23 mouse cellular contexts compared by ENCODE assay signal in genomic region chr13:20048837-20049160, GRCm38 (mm10). TPM values are rescaled to one million over a fixed set of nuclear protein-coding genes. Genes with fewer than 3 reads are reported as not detected.
A peak's percentile ranks its signal among the peaks of the same experiment; 100 is the strongest.
DNase-seq lines count a peak whose midpoint lies in the region; ATAC-seq and TF ChIP-seq lines count a peak whose summit lies in the region.
"Had no signal": no experiment of that assay in that cellular context is flagged by ENCODE, and none has a peak within 500 bp of the region (broad histone marks: within the 10 kb centered on the region; RNA-seq: fewer than 3 reads in every experiment).

No protein-coding gene starts in this region.

- no peak for ATAC-seq in midbrain, postnatal 0 days (ENCODE audit: low FRiP score)
- ATAC-seq in forebrain, embryonic 14.5 days, result peak; percentile 23; the same call in 1 of the 2 replicates
- ATAC-seq in midbrain, embryonic 15.5 days (replicated peaks), result peak; percentile 75

- H3K27me3 ChIP-seq in midbrain, embryonic 10.5 days (ENCODE audit: low read depth, poor library complexity, severe bottlenecking), result peaks cover 6% of the 10 kb centered on the region; the same call in 1 of the 2 replicates
- H3K27me3 ChIP-seq in midbrain, postnatal 0 days (ENCODE audit: insufficient read depth, low read length), result no peaks in the 10 kb centered on the region
- H3K27me3 ChIP-seq in forebrain, embryonic 14.5 days (replicated peaks; ENCODE audit: control insufficient read depth, insufficient read depth, low read length), result no peaks in the 10 kb centered on the region
- no peaks in the 10 kb centered on the region for H3K27me3 ChIP-seq in midbrain, embryonic 15.5 days (replicated peaks)
- H3K27me3 ChIP-seq: CH12.LX; embryonic facial prominence, embryonic 12.5 days; limb, embryonic 15.5 days; liver, embryonic 15.5 days; stomach, embryonic 15.5 days had no signal

- H3K4me3 ChIP-seq in gastrocnemius, adult 2 months, result peak overlapping the region; percentile 49; the same call in 1 of the 2 replicates
- 0 out of 2 replicates have a peak overlapping the region, but pooled peaks have one; percentile 16 for H3K4me3 ChIP-seq in midbrain, embryonic 10.5 days
- H3K4me3 ChIP-seq in midbrain, postnatal 0 days (ENCODE audit: low read depth, low read length), result no peak overlapping the region
- H3K4me3 ChIP-seq in forebrain, embryonic 14.5 days (ENCODE audit: low read depth, low read length), result no peak overlapping the region
- H3K4me3 ChIP-seq in midbrain, embryonic 15.5 days, result no peak overlapping the region
- H3K4me3 ChIP-seq: embryonic facial prominence, embryonic 12.5 days; erythroblast, embryonic 14.5 days; heart, adult 2 months; limb, embryonic 15.5 days; liver, embryonic 15.5 days; stomach, embryonic 15.5 days had no signal

- H3K9me3 ChIP-seq in midbrain, embryonic 10.5 days (replicated peaks), result no peaks in the 10 kb centered on the region
- no peaks in the 10 kb centered on the region for H3K9me3 ChIP-seq in midbrain, postnatal 0 days (ENCODE audit: low read length)
- H3K9me3 ChIP-seq in forebrain, embryonic 14.5 days (replicated peaks; ENCODE audit: control insufficient read depth, low read length), result no peaks in the 10 kb centered on the region
- H3K9me3 ChIP-seq in midbrain, embryonic 15.5 days, result no peaks in the 10 kb centered on the region
- H3K9me3 ChIP-seq: embryonic facial prominence, embryonic 12.5 days; limb, embryonic 15.5 days; liver, embryonic 15.5 days; stomach, embryonic 15.5 days had no signal

- no peak overlapping the region for H3K4me2 ChIP-seq in midbrain, postnatal 0 days (ENCODE audit: low read depth, low read length, poor library complexity, severe bottlenecking)
- H3K4me2 ChIP-seq in forebrain, embryonic 14.5 days (ENCODE audit: low read length), result peak overlapping the region; percentile 29; the same call in 1 of the 2 replicates
- H3K4me2 ChIP-seq in midbrain, embryonic 15.5 days, result peak overlapping the region; percentile 12; the same call in 1 of the 2 replicates
- H3K4me2 ChIP-seq: embryonic facial prominence, embryonic 12.5 days; limb, embryonic 15.5 days; liver, embryonic 15.5 days; stomach, embryonic 15.5 days had no signal

- H3K4me1 ChIP-seq in midbrain, embryonic 10.5 days, result peaks cover 23% of the 10 kb centered on the region
- no peaks in the 10 kb centered on the region for H3K4me1 ChIP-seq in midbrain, postnatal 0 days (ENCODE audit: insufficient read depth, low read length)
- H3K4me1 ChIP-seq in forebrain, embryonic 14.5 days (ENCODE audit: control insufficient read depth, insufficient read depth, low read length), result peaks cover 5% of the 10 kb centered on the region
- peaks cover 6% of the 10 kb centered on the region; the same call in 1 of the 2 replicates for H3K4me1 ChIP-seq in midbrain, embryonic 15.5 days
- H3K4me1 ChIP-seq: embryonic facial prominence, embryonic 12.5 days; limb, embryonic 15.5 days; liver, embryonic 15.5 days; stomach, embryonic 15.5 days had no signal

- no peaks in the 10 kb centered on the region for H3K36me3 ChIP-seq in midbrain, embryonic 10.5 days
- no peaks in the 10 kb centered on the region for H3K36me3 ChIP-seq in midbrain, postnatal 0 days (ENCODE audit: insufficient read depth, low read length)
- no peaks in the 10 kb centered on the region for H3K36me3 ChIP-seq in forebrain, embryonic 14.5 days (ENCODE audit: control insufficient read depth, insufficient read depth, low read length)
- H3K36me3 ChIP-seq in midbrain, embryonic 15.5 days (replicated peaks), result no peaks in the 10 kb centered on the region
- H3K36me3 ChIP-seq: embryonic facial prominence, embryonic 12.5 days; limb, embryonic 15.5 days; liver, embryonic 15.5 days; stomach, embryonic 15.5 days had no signal

- H3K9ac ChIP-seq in midbrain, postnatal 0 days (replicated peaks; ENCODE audit: low read length, poor library complexity, severe bottlenecking), result no peak overlapping the region
- H3K9ac ChIP-seq in forebrain, embryonic 14.5 days (ENCODE audit: low read length), result no peak overlapping the region
- no peak overlapping the region for H3K9ac ChIP-seq in midbrain, embryonic 15.5 days
- H3K9ac ChIP-seq: embryonic facial prominence, embryonic 12.5 days; limb, embryonic 15.5 days; liver, embryonic 15.5 days; stomach, embryonic 15.5 days had no signal

- H3K27ac ChIP-seq in gastrocnemius, adult 2 months, result no peak overlapping the region
- H3K27ac ChIP-seq in midbrain, embryonic 10.5 days (replicated peaks), result peak overlapping the region; percentile 63
- no peak overlapping the region for H3K27ac ChIP-seq in midbrain, postnatal 0 days (ENCODE audit: low read depth, low read length)
- no peak overlapping the region for H3K27ac ChIP-seq in forebrain, embryonic 14.5 days (ENCODE audit: low read depth, low read length)
- H3K27ac ChIP-seq in midbrain, embryonic 15.5 days, result no peak overlapping the region
- H3K27ac ChIP-seq: embryonic facial prominence, embryonic 12.5 days; heart, adult 2 months; limb, embryonic 15.5 days; liver, embryonic 15.5 days; macrophage; stomach, embryonic 15.5 days had no signal

- DNase-seq in gastrocnemius, adult 2 months, result no peak
- DNase-seq in gastrocnemius, postnatal 4 days (ENCODE audit: low spot score in 2 of 2), result no peak
- DNase-seq in midbrain, embryonic 10.5 days (ENCODE audit: low spot score), result no peak
- DNase-seq in midbrain, postnatal 0 days (ENCODE audit: low spot score), result no peak
- DNase-seq in forebrain, embryonic 14.5 days (ENCODE audit: low spot score), result peak; percentile 49
- no peak for DNase-seq in ovary, postnatal 10 days (ENCODE audit: low spot score)
- DNase-seq in cerebellum, adult 11 months, result no peak
- DNase-seq: adrenal gland, postnatal 36 days; cerebellum, postnatal 36 days; gastrocnemius, postnatal 14 days; heart, adult 2 months; kidney, adult 2 months; kidney, postnatal 14 days; right cerebral cortex, postnatal 25 days; thymus, adult 18-20 months had no signal

- no peak for TF ChIP-seq CTCF in gastrocnemius, adult 2 months (IDR thresholded peaks at IDR 0.05)
- no peak for TF ChIP-seq CTCF in midbrain, postnatal 0 days (IDR thresholded peaks at IDR 0.05)

- WGBS in midbrain, embryonic 10.5 days, result 12% methylated on average over 2 of the region's 2 CpGs
- WGBS in midbrain, postnatal 0 days, result 8% methylated on average over 2 of the region's 2 CpGs
- whole genome bisulfite sequencing in forebrain, embryonic 14.5 days, result 2% methylated on average over 2 of the region's 2 CpGs
- 3% methylated on average over 2 of the region's 2 CpGs for WGBS in midbrain, embryonic 15.5 days

- intact Hi-C loops in gastrocnemius, adult 2 months (cut with DNase I), result no loop called here

RNA-seq across cellular contexts. Expression of gene Elmo1, which starts 41.6 kb away (rescaled TPM):
- total RNA-seq in gastrocnemius, adult 2 months (2021), result 1 to 10 TPM; 4.1 to 4.3 TPM
- 10 to 100 TPM; 23.6 to 27.7 TPM for total RNA-seq in gastrocnemius, postnatal 4 days (2021)
- 13.8 and 15.6 TPM in 2 replicates for polyA plus RNA-seq in midbrain, embryonic 10.5 days (2016; fragmentation: Nextera tagmentation; extraction: Ambion mirVana)
- total RNA-seq in midbrain, postnatal 0 days (2014; rRNA removed), result 31.9 and 36.4 TPM in 2 replicates
- polyA plus RNA-seq in midbrain, postnatal 0 days (2015; fragmentation: Nextera tagmentation; extraction: Ambion mirVana), result 35.0 and 35.2 TPM in 2 replicates
- polyA plus RNA-seq in forebrain, embryonic 14.5 days (2014; fragmentation: Nextera tagmentation; extraction: Ambion mirVana), result 22.6 and 27.8 TPM in 2 replicates
- 37.3 and 38.3 TPM in 2 replicates for polyA plus RNA-seq in midbrain, embryonic 15.5 days (2015; fragmentation: Nextera tagmentation; extraction: Ambion mirVana)

Comparison
In these comparisons a context has a peak if more than half of its experiments do, and no peak if none do; other contexts are left out.
1. H3K4me3 ChIP-seq: peak in gastrocnemius, adult 2 months (single experiment) and midbrain, embryonic 10.5 days (single experiment); none in midbrain, postnatal 0 days (single experiment), forebrain, embryonic 14.5 days (single experiment) and midbrain, embryonic 15.5 days (single experiment).